Mouse (Mus musculus) heart, embryonic 16.5 days (tissue): ENCODE results near the gene Sox5. TPM values are rescaled to one million over a fixed set of nuclear protein-coding genes. Genes with fewer than 3 reads are reported as not detected.

Experiments
- ATAC-seq: fragments of 200-750 bp; cut with Nextera tagmentation; replicated peaks from 2 replicates; pipeline ENCODE4 v1.8.0; 2017; ENCODE audit warnings: moderate number of reproducible peaks; ENCODE audit not compliant: insufficient read depth, low FRiP score; ENCODE audit errors: extremely low read depth
- H3K27ac ChIP-seq: fragments of 300-500 bp; sonication (generic); 2 replicates; pipeline ENCODE4 v1.5.1; 2014; ENCODE audit warnings: mild to moderate bottlenecking, low read length, control low read depth, moderate library complexity
- H3K27me3 ChIP-seq: fragments of 300-500 bp; sonication (generic); 2 replicates; pipeline ENCODE4 v1.6.1; 2014; ENCODE audit warnings: low read length, mixed read lengths; ENCODE audit not compliant: control insufficient read depth, insufficient read depth
- H3K36me3 ChIP-seq: fragments of 300-500 bp; sonication (generic); 2 replicates; pipeline ENCODE4 v1.6.1; 2014; ENCODE audit not compliant: control insufficient read depth, insufficient read depth
- H3K4me1 ChIP-seq: fragments of 300-500 bp; sonication (generic); 2 replicates; pipeline ENCODE4 v1.6.1; 2014; ENCODE audit warnings: low read length, mixed read lengths; ENCODE audit not compliant: control insufficient read depth, insufficient read depth
- H3K4me2 ChIP-seq: fragments of 300-500 bp; sonication (generic); 2 replicates; pipeline ENCODE4 v1.6.1; 2014; ENCODE audit warnings: low read depth, mild to moderate bottlenecking, control low read depth, low read length
- H3K4me3 ChIP-seq: fragments of 300-500 bp; sonication (generic); 2 replicates; pipeline ENCODE4 v1.5.1; 2014; ENCODE audit warnings: mild to moderate bottlenecking, control low read depth, low read length
- H3K9ac ChIP-seq: fragments of 300-500 bp; sonication (generic); 2 replicates; pipeline ENCODE4 v1.6.1; 2014; ENCODE audit warnings: low read length, control low read depth
- H3K9me3 ChIP-seq: fragments of 300-500 bp; sonication (generic); replicated peaks from 2 replicates; pipeline ENCODE4 v1.6.1; 2016; ENCODE audit warnings: low read length; ENCODE audit not compliant: control insufficient read depth
- WGBS: fragments of 180-500 bp; shearing (Covaris S2); extraction: QIAGEN DNeasy Blood & Tissue Kit; methylation state at CpG from one replicate; pipeline ENCODE4 v1.1.7; 2014; 5-methylcytosine and 5-hydroxymethylcytosine counted together
- polyA plus RNA-seq: library from polyadenylated mRNA; unstranded; fragments of >200 nt; fragmentation: Nextera tagmentation; extraction: Ambion mirVana; gene quantifications from 2 replicates; pipeline ENCODE4 v1.2.1, GENCODE M21; 2015

The Sox5 gene
- polyA plus RNA-seq, 1 experiment from 2014 or later: 8.8 TPM

DNA sequence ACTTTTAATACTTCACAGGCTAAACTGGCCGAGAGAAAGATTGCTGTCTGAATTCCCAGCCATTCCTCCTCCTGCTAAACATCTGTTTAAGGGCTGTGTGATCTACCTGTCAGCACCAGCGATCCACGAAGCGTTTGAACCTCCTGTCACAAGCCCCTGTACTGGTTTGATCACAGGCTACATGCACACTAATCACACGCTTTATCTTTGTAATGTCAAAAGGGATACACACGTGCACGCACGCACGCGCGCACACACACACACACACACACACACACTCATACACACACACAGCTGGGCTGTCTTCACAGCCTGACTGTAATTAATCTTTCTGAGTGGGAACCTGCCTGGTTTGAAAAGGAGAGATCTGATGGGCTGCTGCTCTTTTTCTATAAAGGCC is 784.2 kb downstream of the Sox5 start:
- no peak overlapping the region for H3K27ac ChIP-seq
- no peaks in the 10 kb centered on the region for H3K9me3 ChIP-seq
- no peak overlapping the region for H3K9ac ChIP-seq
- no peaks in the 10 kb centered on the region for H3K36me3 ChIP-seq
- H3K4me3 ChIP-seq: no peak overlapping the region
- no peaks in the 10 kb centered on the region for H3K4me1 ChIP-seq
- no peak overlapping the region for H3K4me2 ChIP-seq
- no peak for ATAC-seq
- 48% methylated on average over 11 of the region's 11 CpGs for WGBS
- no peaks in the 10 kb centered on the region for H3K27me3 ChIP-seq

DNA sequence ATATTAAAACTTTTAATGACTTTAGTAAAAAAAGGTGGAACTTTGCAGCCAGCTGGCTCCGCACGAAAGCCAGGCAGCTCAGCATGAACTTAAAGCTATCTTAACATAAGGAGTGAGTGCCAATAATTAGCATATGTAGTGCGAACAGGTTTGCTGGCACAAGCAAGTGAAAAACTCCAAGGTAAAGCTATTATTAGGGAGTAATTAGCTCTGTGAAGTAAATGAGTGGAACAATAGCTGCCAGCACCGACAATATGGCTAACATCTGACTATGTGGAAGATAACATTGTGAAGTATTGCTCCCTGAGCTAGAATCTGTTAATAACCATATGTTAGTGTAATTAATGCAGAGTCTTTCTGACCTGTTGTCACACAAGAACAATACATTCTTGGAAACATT is 786.7 kb downstream of the Sox5 start:
- H3K4me1 ChIP-seq: no peaks in the 10 kb centered on the region
- no peak overlapping the region for H3K4me3 ChIP-seq
- H3K4me2 ChIP-seq: no peak overlapping the region
- no peak for ATAC-seq
- H3K9me3 ChIP-seq: no peaks in the 10 kb centered on the region
- 66% methylated on average over 4 of the region's 4 CpGs for WGBS
- no peak overlapping the region for H3K9ac ChIP-seq
- no peaks in the 10 kb centered on the region for H3K27me3 ChIP-seq
- H3K36me3 ChIP-seq: no peaks in the 10 kb centered on the region
- H3K27ac ChIP-seq: no peak overlapping the region

DNA sequence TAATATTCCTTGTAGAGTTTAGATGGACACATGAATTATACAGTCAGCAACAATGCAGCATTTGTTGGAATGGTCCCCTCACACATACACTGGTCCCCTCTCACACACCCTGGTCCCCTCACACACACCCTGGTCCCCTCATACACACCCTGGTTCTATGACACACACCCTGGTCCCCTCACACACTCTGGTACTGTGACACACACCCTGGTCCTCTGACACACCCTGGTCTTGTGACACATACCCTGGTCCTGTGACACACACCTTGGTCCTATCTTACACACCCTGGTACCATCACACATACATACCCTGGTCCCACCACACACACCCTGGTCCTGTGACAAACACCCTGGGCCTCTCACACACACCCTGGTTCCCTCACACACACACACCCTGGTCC is 794.2 kb downstream of the Sox5 start:
- no peak overlapping the region for H3K9ac ChIP-seq
- no peak overlapping the region for H3K4me3 ChIP-seq
- H3K27me3 ChIP-seq: no peaks in the 10 kb centered on the region
- no peaks in the 10 kb centered on the region for H3K4me1 ChIP-seq
- no peak overlapping the region for H3K4me2 ChIP-seq
- no peaks in the 10 kb centered on the region for H3K36me3 ChIP-seq
- no peak for ATAC-seq
- no peak overlapping the region for H3K27ac ChIP-seq
- H3K9me3 ChIP-seq: no peaks in the 10 kb centered on the region

DNA sequence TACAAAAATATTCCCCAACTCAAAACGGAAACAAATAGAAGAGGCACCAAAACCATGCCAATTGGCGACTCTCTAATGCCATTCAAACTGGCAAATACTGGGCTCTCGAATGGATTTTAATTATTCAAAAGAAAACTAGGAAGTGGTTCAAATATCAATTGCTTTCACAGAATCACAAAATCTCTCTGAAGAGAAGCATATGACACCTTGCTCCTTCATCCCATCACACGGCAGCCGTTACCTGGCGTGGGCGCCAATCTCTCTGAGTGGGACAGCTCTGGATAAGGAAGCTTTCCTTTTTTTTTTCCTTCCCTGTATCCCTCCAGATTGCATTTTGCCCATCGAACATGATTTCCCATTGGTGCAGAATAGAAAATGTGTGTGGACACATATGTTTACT is 801.6 kb downstream of the Sox5 start:
- Histone ChIP-seq H3K4me2 (no peak overlapping the region), H3K9me3 (no peaks in the 10 kb centered on the region), H3K27ac (no peak overlapping the region), H3K27me3 (no peaks in the 10 kb centered on the region), H3K36me3 (no peaks in the 10 kb centered on the region), H3K9ac (no peak overlapping the region), H3K4me1 (no peaks in the 10 kb centered on the region), H3K4me3 (no peak overlapping the region)
- WGBS: 91% methylated on average over 8 of the region's 8 CpGs
- ATAC-seq: no peak

DNA sequence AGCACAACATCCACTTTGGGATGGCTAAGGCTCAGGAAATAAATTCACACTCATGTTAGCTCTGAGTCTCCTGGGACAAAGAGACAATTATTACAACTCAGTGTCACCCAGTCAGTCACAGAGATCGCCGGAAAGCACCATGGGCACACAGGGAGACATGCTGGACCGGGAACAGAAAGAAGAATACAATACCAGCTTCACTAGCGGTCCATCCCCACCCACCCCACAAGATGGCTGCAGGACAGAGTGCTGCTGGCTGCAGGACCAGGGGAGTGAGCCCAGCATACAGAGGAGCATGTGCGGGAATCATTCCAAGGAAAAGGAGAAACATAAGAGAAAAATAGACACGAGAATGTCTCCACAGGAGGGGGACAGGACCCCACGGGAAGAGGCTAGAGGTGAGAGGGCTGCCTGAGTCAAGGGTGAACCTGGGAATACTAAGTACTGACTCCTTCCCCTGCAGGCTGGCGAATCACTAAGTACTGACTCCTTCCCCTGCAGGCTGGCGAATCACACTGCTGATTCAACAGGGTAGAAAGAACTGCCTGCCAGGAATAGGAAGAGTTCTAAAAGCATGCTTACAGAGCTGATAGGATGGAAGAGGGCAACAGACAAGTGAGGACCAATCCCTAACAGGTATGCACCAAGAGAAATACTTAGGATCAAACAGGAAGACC is 813.9 kb downstream of the Sox5 start:
- Histone ChIP-seq H3K36me3 (no peaks in the 10 kb centered on the region), H3K9ac (no peak overlapping the region), H3K27ac (no peak overlapping the region), H3K27me3 (no peaks in the 10 kb centered on the region), H3K9me3 (no peaks in the 10 kb centered on the region), H3K4me2 (no peak overlapping the region), H3K4me3 (no peak overlapping the region), H3K4me1 (no peaks in the 10 kb centered on the region)
- ATAC-seq: no peak
- 74% methylated on average over 9 of the region's 9 CpGs for WGBS

DNA sequence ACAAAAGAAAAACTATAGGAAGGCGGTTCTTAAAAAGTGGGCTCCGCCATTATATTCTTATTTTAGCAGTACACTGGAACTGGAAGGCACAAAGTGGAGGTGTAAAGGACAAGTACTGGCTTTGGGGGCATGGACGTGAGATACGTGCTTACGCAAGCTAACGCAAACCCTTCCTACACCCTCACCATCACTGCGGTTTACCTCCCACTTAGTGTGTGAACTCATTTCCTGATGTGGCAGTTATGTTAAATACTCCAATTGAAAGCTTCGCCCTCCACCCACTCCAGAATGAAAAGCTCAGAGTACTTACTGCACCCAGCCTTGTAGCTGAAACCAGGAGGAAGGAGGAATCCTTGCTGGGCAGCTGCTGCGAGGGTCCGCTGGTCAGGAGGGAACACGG is 821.3 kb downstream of the Sox5 start:
- no peak for ATAC-seq
- WGBS: 96% methylated on average over 11 of the region's 11 CpGs
- Histone ChIP-seq H3K4me3 (no peak overlapping the region), H3K36me3 (no peaks in the 10 kb centered on the region), H3K9me3 (no peaks in the 10 kb centered on the region), H3K27ac (no peak overlapping the region), H3K4me2 (no peak overlapping the region), H3K4me1 (no peaks in the 10 kb centered on the region), H3K27me3 (no peaks in the 10 kb centered on the region), H3K9ac (no peak overlapping the region)

DNA sequence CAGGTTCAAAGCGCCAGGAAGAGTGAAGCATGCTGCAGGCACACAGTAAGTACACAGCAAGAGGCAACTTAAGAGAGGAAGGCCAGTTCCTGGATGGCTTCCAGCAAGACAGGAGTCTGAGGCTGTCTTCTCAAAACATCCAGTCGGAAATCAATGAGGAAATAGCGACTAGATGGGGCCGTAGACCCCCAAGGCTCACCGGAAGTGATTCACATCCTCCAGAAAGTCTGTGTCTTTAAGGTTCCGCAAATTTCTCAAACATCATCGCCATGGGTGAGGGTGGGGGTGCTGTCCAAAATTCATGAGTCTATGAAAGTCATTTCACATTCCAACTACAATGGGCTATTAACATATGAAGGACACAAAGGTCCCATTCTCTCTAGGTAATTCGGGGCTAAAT is 821.7 kb downstream of the Sox5 start:
- Histone ChIP-seq H3K9me3 (no peaks in the 10 kb centered on the region), H3K4me1 (no peaks in the 10 kb centered on the region), H3K4me3 (no peak overlapping the region), H3K9ac (no peak overlapping the region), H3K27me3 (no peaks in the 10 kb centered on the region), H3K36me3 (no peaks in the 10 kb centered on the region), H3K27ac (no peak overlapping the region), H3K4me2 (no peak overlapping the region)
- ATAC-seq: no peak
- 86% methylated on average over 8 of the region's 8 CpGs for WGBS

DNA sequence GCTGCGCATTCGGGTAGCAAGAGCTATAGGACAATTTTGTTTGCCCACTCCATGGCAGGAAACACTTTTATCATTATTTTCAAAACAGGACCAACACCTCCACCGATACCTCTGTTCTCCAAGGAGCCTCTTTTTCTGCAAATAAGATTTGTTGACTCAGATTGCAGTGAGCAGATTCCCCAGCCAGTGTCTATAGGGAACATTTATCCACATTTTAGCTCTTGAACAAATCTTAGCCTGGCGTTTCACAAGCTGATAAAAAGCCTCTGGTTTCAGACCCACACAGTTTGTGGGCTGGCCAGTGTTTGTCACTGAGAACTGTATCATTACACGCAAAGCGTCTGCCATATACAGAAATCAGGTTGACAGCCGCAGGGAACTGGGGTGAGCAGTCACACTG is 823.4 kb downstream of the Sox5 start:
- ATAC-seq: no peak
- H3K9me3 ChIP-seq: no peaks in the 10 kb centered on the region
- no peaks in the 10 kb centered on the region for H3K27me3 ChIP-seq
- no peak overlapping the region for H3K27ac ChIP-seq
- H3K4me1 ChIP-seq: no peaks in the 10 kb centered on the region
- no peak overlapping the region for H3K4me3 ChIP-seq
- H3K9ac ChIP-seq: no peak overlapping the region
- no peak overlapping the region for H3K4me2 ChIP-seq
- WGBS: 73% methylated on average over 7 of the region's 7 CpGs
- no peaks in the 10 kb centered on the region for H3K36me3 ChIP-seq

DNA sequence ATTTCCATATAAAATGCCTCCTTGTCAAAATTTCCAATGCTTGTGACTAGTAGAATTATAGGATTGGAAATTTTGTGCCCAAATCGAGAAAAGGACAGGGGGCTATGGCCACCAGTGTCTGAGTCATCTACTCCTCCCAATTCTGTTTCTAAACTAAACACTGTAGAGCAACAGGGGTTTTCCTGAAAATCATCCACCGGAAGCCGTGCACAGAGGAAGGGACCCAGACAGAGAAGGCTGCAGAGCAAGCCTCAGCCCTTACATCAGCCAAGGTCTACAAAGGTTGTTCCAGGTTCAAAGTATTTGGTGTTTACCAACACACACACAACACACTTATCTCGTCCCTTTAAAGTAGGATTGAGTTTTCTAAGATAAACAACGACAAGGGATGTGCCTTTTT is 824.7 kb downstream of the Sox5 start:
- Histone ChIP-seq H3K9ac (no peak overlapping the region), H3K4me2 (no peak overlapping the region), H3K4me1 (no peaks in the 10 kb centered on the region), H3K27me3 (no peaks in the 10 kb centered on the region), H3K9me3 (no peaks in the 10 kb centered on the region), H3K4me3 (no peak overlapping the region), H3K36me3 (no peaks in the 10 kb centered on the region), H3K27ac (no peak overlapping the region)
- no peak for ATAC-seq
- 66% methylated on average over 5 of the region's 5 CpGs for WGBS
